Mouse (Mus musculus): ENCODE data around the gene Cacng1. TPM values are rescaled to one million over a fixed set of nuclear protein-coding genes. Genes with fewer than 3 reads are reported as not detected.
A peak's percentile ranks its signal among the peaks of the same experiment; 100 is the strongest.

Cacng1 gene
- polyA plus RNA-seq, 1 experiment from 2014 or later, result 2.1 TPM

DNA sequence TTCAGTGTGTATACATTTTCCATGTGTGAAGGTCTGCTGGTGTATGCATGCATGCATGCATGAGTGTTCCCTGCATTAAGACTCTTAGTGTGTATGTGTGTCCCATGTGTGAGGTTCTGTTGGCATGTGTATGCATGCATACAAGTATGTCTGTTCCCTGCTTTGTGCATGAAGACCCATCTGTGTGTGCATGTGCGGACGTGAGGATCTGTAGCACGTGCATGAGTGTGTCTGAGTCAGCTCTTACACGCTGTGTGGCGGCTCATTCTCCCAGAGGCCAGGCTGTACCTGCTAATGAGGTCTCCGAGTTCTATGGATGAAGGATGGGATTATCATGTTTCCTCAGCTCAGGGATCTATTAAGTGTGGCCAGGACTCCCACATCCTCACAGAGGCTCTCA is 11.3 kb downstream of the Cacng1 start:
- H3K27me3 ChIP-seq, result no peaks in the 10 kb centered on the region; the same call in 1 of the 2 replicates
- H3K36me3 ChIP-seq, result no peaks in the 10 kb centered on the region
- whole genome bisulfite sequencing, result 74% methylated on average over 6 of the region's 6 CpGs
- H3K27ac ChIP-seq, result no peak overlapping the region
- no peak overlapping the region for H3K4me3 ChIP-seq
- no peak overlapping the region for H3K4me2 ChIP-seq (replicated peaks)
- no peak for ATAC-seq (ENCODE audit: insufficient number of reproducible peaks, insufficient read depth, low FRiP score, low TSS enrichment)
- H3K9ac ChIP-seq, result no peak overlapping the region
- H3K9me3 ChIP-seq, result no peaks in the 10 kb centered on the region
- peaks cover 8% of the 10 kb centered on the region; the same call in 1 of the 2 replicates for H3K4me1 ChIP-seq

DNA sequence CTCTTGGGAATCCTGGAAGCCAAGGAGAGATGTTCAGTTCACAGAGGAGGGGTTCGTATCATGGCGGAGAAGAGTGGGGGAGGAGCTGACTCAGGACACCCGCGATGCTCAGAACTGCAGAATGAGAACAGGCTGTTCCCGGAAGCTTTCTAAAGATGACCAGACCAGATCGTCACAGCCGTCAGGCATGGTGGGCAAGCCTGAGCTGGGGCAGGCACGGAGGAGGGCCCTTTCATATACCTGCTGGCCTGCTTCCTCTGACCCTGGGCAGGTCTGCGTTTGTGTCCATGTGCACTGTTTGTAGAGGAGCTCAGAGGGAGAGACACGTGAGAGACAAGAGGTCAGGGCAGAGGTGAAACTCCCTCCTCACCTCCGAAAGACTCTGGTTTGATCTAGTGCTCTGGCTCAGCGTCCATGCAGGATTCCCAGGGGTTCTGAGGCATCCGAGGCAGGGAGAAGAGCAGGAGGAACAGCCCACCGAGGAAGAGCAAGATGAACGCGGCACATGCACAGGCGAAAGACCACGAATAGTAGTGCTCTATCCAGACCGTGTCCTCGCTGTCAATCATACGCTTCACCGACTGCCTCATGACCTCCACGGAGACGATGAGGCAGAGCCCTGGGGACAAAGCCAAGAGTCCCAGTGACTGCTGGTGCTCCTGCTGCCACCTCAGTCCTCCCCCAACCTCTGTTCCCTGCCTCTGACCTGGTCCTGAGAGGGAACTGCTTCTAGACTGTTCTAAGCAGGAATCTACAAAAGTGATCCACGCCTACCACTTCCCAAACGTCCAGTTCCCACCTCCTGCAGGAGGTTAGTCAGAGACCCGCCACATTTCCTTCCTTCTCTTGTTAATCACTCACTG is 12.8 kb downstream of the Cacng1 start:
- WGBS, result 55% methylated on average over 27 of the region's 27 CpGs
- H3K4me1 ChIP-seq, result peaks cover 8% of the 10 kb centered on the region; the same call in 1 of the 2 replicates
- H3K9me3 ChIP-seq, result no peaks in the 10 kb centered on the region
- no peak overlapping the region for H3K27ac ChIP-seq
- no peak overlapping the region for H3K4me2 ChIP-seq (replicated peaks)
- no peaks in the 10 kb centered on the region; the same call in 1 of the 2 replicates for H3K27me3 ChIP-seq
- H3K9ac ChIP-seq, result no peak overlapping the region
- no peaks in the 10 kb centered on the region for H3K36me3 ChIP-seq
- no peak overlapping the region for H3K4me3 ChIP-seq
- ATAC-seq (ENCODE audit: insufficient number of reproducible peaks, insufficient read depth, low FRiP score, low TSS enrichment), result peak; percentile 22; the same call in 1 of the 2 replicates

- no peaks in the 10 kb centered on the region for H3K27me3 ChIP-seq
These were observed 16.4 kb downstream of the Cacng1 start for GRCm38 (mm10) chr11:107699967-107700366.

DNA sequence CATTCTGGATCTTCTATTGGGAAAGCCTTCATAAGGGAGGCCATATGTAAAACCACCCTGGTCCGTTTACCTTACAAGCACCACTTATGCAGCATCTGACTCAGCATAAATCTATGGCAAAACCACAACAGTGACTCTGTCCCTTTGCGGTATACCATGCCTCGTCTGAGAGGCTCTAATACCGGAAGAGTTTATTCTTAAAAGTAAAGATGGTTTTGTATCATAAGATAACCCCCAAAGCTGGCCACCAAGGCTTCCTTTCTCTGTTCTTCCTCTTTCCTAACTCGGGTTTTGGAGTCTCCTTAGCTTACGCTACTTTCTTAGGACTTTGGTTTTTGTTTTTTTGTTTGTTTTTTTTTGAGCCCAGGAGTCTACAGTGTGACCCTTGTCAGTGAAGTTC is 23.0 kb downstream of the Cacng1 start:
- Histone ChIP-seq H3K4me1 (no peaks in the 10 kb centered on the region), H3K4me3 (no peak overlapping the region), H3K9ac (no peak overlapping the region), H3K4me2 (replicated peaks) (no peak overlapping the region), H3K9me3 (no peaks in the 10 kb centered on the region), H3K27ac (no peak overlapping the region), H3K36me3 (peaks cover 3% of the 10 kb centered on the region; the same call in 1 of the 2 replicates), H3K27me3 (no peaks in the 10 kb centered on the region)
- 85% methylated on average over 6 of the region's 6 CpGs for WGBS
- no peak for ATAC-seq (ENCODE audit: insufficient number of reproducible peaks, insufficient read depth, low FRiP score, low TSS enrichment)

More at GRCm38 (mm10) chr11:107699967-107700366, 16.4 kb downstream of the Cacng1 start:
- no peaks in the 10 kb centered on the region for H3K36me3 ChIP-seq
- 86% methylated on average over 4 of the region's 4 CpGs for WGBS
- H3K9ac ChIP-seq, result no peak overlapping the region
- no peak overlapping the region for H3K4me3 ChIP-seq
- no peak overlapping the region for H3K27ac ChIP-seq
- ATAC-seq (ENCODE audit: insufficient number of reproducible peaks, insufficient read depth, low FRiP score, low TSS enrichment), result no peak
- H3K4me2 ChIP-seq (replicated peaks), result no peak overlapping the region
- H3K9me3 ChIP-seq, result no peaks in the 10 kb centered on the region
- peaks cover 8% of the 10 kb centered on the region; the same call in 1 of the 2 replicates for H3K4me1 ChIP-seq

GRCm38 (mm10) chr11:107691569-107691968 is 24.8 kb downstream of the Cacng1 start:
- 80% methylated on average over 8 of the region's 8 CpGs for WGBS
- no peak overlapping the region for H3K9ac ChIP-seq
- no peak overlapping the region for H3K4me2 ChIP-seq (replicated peaks)
- H3K27ac ChIP-seq, result no peak overlapping the region
- H3K27me3 ChIP-seq, result no peaks in the 10 kb centered on the region
- H3K36me3 ChIP-seq, result peaks cover 7% of the 10 kb centered on the region
- ATAC-seq (ENCODE audit: insufficient number of reproducible peaks, insufficient read depth, low FRiP score, low TSS enrichment), result no peak
- no peaks in the 10 kb centered on the region for H3K4me1 ChIP-seq
- no peak overlapping the region for H3K4me3 ChIP-seq
- no peaks in the 10 kb centered on the region for H3K9me3 ChIP-seq

GRCm38 (mm10) chr11:107688480-107688879 is 27.8 kb downstream of the Cacng1 start:
- Histone ChIP-seq H3K27me3 (no peaks in the 10 kb centered on the region), H3K4me2 (replicated peaks) (no peak overlapping the region), H3K9me3 (no peaks in the 10 kb centered on the region), H3K27ac (no peak overlapping the region), H3K4me1 (0 out of 2 replicates have a peak, but pooled peaks cover 3% of the 10 kb centered on the region), H3K9ac (no peak overlapping the region), H3K4me3 (no peak overlapping the region), H3K36me3 (peaks cover 18% of the 10 kb centered on the region)
- no peak for ATAC-seq (ENCODE audit: insufficient number of reproducible peaks, insufficient read depth, low FRiP score, low TSS enrichment)
- WGBS, result 94% methylated on average over 10 of the region's 10 CpGs

DNA sequence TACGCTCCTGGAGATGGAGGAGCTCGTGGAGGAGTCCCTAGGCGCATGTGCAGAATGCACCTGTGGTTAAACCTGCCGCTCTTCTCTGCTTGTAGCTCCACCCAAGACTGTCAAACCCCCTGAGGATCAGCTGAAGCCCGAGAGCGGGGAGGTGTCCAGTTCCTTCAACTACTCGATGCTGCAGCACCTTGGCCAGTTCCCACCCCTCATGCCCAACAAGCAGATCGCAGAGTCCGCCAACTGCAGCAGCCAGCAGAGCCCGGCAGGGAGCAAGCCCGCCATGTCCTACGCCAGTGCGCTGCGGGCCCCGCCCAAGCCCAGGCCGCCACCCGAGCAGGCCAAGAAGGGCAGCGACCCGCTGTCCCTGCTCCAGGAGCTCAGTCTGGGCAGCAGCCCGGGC is 30.0 kb downstream of the Cacng1 start:
- Histone ChIP-seq H3K4me2 (replicated peaks) (no peak overlapping the region), H3K27ac (no peak overlapping the region), H3K9ac (no peak overlapping the region), H3K36me3 (peaks cover 18% of the 10 kb centered on the region), H3K27me3 (no peaks in the 10 kb centered on the region), H3K9me3 (no peaks in the 10 kb centered on the region), H3K4me3 (no peak overlapping the region), H3K4me1 (peaks cover 11% of the 10 kb centered on the region)
- WGBS, result 89% methylated on average over 20 of the region's 20 CpGs
- ATAC-seq (ENCODE audit: insufficient number of reproducible peaks, insufficient read depth, low FRiP score, low TSS enrichment), result no peak

DNA sequence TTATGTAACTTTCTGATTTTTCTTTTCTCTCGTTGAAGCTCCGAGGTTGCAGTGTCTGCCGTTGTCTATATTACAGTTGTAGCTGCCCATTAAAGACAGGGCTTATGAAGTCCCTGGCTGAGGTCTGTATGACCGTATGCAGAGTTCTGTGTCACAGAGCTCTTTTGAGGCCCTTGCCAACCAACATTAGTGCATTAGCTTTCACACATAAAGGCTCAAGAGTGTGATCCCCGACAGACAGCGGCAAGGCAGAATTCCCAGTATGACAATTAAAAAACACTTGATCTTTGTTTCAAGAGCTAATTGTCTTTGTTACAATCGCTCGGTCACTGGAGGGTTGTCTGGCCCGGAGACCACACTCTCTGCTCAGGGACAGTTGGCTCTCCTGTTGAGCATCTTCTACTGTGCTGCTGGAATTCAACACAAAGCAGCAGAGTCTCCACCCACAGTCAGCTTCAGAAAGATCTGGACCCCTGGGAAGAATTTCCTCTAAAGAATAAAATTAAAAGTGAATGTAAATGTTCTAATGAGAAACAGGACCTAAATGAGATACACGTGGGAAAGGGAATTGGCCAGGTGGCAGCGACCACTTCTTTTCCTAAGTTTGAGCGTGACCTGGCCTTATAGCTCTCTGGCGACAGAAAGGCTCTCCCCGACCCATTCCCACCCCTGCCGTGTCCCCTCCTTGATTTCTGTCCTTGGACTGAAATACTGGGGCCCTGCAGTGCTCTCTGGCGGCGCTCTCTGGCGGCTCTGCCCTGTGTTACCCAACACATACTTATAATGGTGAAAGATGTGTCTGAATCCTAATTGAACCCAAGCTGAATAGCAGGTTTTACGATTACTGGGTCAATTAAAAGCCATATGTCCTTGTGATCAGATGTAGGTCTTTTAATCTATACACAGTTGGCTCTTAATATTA is 32.5 kb downstream of the Cacng1 start:
- no peak for ATAC-seq (ENCODE audit: insufficient number of reproducible peaks, insufficient read depth, low FRiP score, low TSS enrichment)
- no peak overlapping the region for H3K4me3 ChIP-seq
- no peak overlapping the region for H3K4me2 ChIP-seq (replicated peaks)
- H3K36me3 ChIP-seq, result peaks cover 20% of the 10 kb centered on the region
- H3K4me1 ChIP-seq, result peaks cover 11% of the 10 kb centered on the region
- no peaks in the 10 kb centered on the region for H3K9me3 ChIP-seq
- H3K9ac ChIP-seq, result no peak overlapping the region
- no peaks in the 10 kb centered on the region for H3K27me3 ChIP-seq
- no peak overlapping the region for H3K27ac ChIP-seq
- WGBS, result 61% methylated on average over 19 of the region's 19 CpGs

DNA sequence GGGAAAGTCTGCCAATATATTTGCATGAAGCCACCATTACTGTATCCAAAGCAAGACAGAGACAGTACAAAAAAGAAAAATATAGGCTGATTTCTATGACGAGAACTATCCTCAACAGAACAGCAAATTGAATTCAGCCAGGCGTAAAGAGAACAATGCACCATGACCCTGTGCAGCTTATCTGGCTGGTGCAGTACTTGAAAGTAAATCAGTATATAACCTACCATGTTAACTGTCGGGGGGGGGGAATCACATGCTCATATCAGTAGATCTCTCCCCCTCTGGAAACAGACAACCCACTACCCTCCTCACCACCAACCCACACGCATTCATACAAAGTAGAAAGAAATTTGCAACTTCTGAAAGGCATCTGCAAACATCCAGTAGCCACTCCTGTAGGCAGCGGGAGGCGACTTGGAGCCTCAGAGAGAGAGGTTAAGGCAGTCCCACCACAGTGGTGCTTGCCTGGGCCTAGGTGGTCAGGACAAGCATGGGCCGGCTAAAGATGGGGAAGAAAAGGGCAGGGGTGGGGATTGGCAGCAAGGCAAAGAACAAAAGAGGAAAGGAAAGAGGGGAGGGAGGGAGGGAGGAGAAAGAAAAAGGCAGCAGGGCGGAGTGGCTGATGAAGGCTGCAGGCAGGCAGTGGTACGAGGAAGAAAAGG is 33.5 kb downstream of the Cacng1 start:
- Histone ChIP-seq H3K36me3 (peaks cover 18% of the 10 kb centered on the region), H3K27ac (no peak overlapping the region), H3K4me2 (replicated peaks) (no peak overlapping the region), H3K27me3 (no peaks in the 10 kb centered on the region), H3K9me3 (no peaks in the 10 kb centered on the region), H3K4me1 (peaks cover 11% of the 10 kb centered on the region), H3K9ac (no peak overlapping the region), H3K4me3 (no peak overlapping the region)
- 75% methylated on average over 9 of the region's 9 CpGs for WGBS
- ATAC-seq (ENCODE audit: insufficient number of reproducible peaks, insufficient read depth, low FRiP score, low TSS enrichment), result no peak

- H3K9me3 ChIP-seq, result no peaks in the 10 kb centered on the region
- H3K27me3 ChIP-seq, result no peaks in the 10 kb centered on the region
- no peak for ATAC-seq (ENCODE audit: insufficient number of reproducible peaks, insufficient read depth, low FRiP score, low TSS enrichment)
- H3K36me3 ChIP-seq, result peaks cover 23% of the 10 kb centered on the region; the same call in 1 of the 2 replicates
- H3K4me2 ChIP-seq (replicated peaks), result no peak overlapping the region
- H3K9ac ChIP-seq, result no peak overlapping the region
- no peak overlapping the region for H3K27ac ChIP-seq
- H3K4me1 ChIP-seq, result no peaks in the 10 kb centered on the region
- 72% methylated on average over 17 of the region's 17 CpGs for WGBS
- H3K4me3 ChIP-seq, result no peak overlapping the region
These were observed 39.9 kb downstream of the Cacng1 start for GRCm38 (mm10) chr11:107676207-107676940.

DNA sequence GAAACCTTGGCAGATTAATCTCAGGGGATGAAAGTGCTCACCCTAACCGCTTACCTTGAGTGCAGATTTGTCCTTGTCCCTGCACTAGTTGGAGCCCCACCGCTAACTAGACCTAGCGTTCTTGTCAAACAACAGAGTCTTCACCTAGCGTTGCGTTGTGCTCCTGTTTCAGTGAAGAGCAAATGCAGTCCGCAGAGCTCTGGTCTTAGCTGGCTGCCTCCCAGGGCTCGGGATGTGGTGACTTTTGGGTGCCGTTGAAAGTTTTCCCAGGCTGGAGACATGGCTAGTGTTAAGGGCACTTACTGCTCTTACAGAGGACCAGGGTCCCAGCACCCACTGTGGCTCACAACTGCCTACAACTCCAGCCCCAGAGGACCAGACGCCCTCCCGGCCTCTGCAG is 41.1 kb downstream of the Cacng1 start:
- Histone ChIP-seq H3K4me3 (no peak overlapping the region), H3K27ac (no peak overlapping the region), H3K4me2 (replicated peaks) (no peak overlapping the region), H3K9me3 (no peaks in the 10 kb centered on the region), H3K9ac (no peak overlapping the region), H3K27me3 (no peaks in the 10 kb centered on the region), H3K36me3 (peaks cover 33% of the 10 kb centered on the region), H3K4me1 (no peaks in the 10 kb centered on the region)
- ATAC-seq (ENCODE audit: insufficient number of reproducible peaks, insufficient read depth, low FRiP score, low TSS enrichment), result no peak
- 90% methylated on average over 10 of the region's 10 CpGs for WGBS
